Mouse (Mus musculus) layer of hippocampus, postnatal 25 days (tissue): ENCODE data around the gene Clasp1. TPM values are rescaled to one million over a fixed set of nuclear protein-coding genes. Genes with fewer than 3 reads are reported as not detected.

Experiments used
- DNase-seq, 2 experiments: peaks; one replicate each; pipeline ENCODE4 v3.0.0; 2022; ENCODE audit warnings: mixed read lengths in 2 of 2, low spot score in 1 of 2; ENCODE audit errors: extremely low spot score in 1 of 2
- total RNA-seq, 2 experiments: library from RNA; stranded (reverse); gene quantifications; 2 replicates each; pipeline ENCODE4 v1.2.3; 2021

Gene Clasp1
- total RNA-seq, 2 experiments from 2014 or later = 88.7 to 103 TPM

- DNase-seq = no peak
Measured at GRCm38 (mm10) chr1:118485572-118485971, 96.7 kb downstream of the Clasp1 start.

DNA sequence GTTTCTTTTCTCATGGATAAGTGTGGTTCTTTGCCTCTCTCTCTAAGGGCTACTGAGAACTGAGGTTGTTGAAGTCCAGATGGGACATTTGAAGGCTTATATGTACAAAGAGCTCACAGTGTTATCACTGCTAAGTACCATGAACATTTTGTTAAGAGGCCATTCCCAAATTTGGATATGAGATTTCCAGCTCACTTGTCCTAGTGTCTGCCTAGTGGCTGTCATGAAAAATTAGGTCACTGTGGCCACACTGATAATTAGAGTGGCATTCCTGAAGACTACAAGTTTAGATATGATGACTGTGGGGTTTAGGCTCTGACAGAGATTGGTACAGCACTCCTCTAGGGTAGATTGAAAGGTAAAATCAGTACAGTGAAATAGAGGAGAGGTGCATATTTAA lies 97.2 kb downstream of the Clasp1 start:
- DNase-seq = no peak

DNA sequence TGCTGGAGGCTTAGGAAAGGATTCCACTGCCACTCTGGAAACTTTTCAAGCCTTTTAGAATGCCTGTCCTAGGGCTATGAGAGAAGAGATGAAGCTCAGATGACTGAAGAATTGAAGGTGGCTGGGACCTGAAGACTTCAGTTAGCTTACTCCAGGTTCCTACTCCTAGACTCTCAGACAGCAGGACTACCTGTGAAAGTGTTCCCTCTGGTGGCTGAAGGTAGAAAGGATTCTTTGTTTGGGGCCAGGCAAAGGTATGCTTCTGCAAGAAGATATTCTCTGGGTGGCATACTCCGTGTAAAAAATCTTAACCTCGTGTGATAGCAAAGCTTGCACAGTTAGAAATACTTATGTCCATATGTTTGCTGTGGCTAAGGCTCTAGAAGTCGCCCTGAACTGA lies 104.0 kb downstream of the Clasp1 start:
- no peak for DNase-seq

DNA sequence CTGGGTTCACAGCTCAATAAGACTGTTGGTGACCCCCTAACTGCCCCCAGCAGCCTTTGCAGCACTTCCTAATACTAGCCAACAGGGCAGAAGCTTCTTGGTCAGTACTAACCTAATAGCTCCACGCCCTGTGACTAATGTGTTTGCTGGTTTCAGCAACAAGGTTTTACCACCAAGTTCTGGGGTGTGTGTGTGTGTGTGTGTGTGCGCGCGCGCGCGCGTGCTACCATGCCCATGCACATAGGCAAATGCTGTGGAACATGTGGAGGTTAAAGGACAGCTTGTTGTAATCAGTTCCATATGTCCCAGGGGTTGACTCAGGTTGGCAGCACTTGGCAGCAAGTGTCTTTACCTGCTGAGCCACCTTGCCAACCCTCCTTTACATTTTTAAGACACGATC lies 105.7 kb downstream of the Clasp1 start:
- no peak for DNase-seq

DNA sequence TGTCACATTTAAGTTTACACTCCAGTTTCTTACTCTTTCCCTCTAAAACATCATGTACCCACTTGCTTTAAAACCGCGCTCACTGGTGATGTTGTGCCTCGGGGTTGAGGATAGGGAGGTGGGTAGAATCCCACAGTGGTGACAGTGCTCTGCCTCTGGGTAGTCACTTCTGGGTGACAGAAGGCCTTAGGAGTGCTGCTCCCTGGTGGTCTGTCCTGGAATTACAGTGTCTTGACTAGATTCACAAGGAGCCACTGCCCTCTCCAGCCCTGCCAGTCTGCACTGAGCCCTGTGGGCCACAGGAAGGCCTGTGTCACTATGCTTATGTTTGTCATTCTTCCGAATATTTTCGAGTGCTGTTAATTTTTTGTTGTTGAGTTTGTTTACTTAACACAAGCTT lies 109.5 kb downstream of the Clasp1 start:
- peak; percentile 67 to 90 for DNase-seq

- no peak for DNase-seq
Measured at GRCm38 (mm10) chr1:118500606-118501005, 111.7 kb downstream of the Clasp1 start.

- no peak for DNase-seq
Measured at GRCm38 (mm10) chr1:118501691-118502090, 112.8 kb downstream of the Clasp1 start.

GRCm38 (mm10) chr1:118505746-118506145 lies 116.9 kb downstream of the Clasp1 start:
- no peak for DNase-seq

- no peak for DNase-seq
Measured at GRCm38 (mm10) chr1:118510996-118511395, 122.1 kb downstream of the Clasp1 start.

- no peak for DNase-seq
Measured at GRCm38 (mm10) chr1:118511738-118512530, 123.1 kb downstream of the Clasp1 start.

DNA sequence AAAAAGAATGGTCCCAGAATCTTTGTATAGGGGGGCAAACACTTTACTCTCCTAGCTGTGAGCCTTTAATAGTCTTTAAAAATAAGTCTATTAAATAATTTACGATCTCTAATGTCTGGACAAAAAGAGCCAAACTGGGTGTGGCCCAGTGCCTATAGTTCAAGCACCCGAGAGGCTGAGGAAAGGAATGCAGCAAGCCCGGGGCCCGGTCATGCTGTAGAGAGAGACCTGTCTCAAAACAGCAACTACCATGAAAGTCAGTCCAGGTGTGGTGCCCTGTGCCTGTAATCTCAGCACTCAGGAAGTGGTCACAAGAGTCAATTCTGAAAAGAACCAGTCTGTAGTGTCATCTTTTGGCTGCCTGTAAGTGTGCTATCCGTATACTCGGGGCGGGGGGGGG lies 127.4 kb downstream of the Clasp1 start:
- DNase-seq = no peak

- no peak for DNase-seq
Measured at GRCm38 (mm10) chr1:118523161-118523560, 134.3 kb downstream of the Clasp1 start.

GRCm38 (mm10) chr1:118525336-118525735 lies 136.5 kb downstream of the Clasp1 start:
- DNase-seq = no peak

GRCm38 (mm10) chr1:118529213-118529612 lies 140.4 kb downstream of the Clasp1 start:
- no peak for DNase-seq

DNA sequence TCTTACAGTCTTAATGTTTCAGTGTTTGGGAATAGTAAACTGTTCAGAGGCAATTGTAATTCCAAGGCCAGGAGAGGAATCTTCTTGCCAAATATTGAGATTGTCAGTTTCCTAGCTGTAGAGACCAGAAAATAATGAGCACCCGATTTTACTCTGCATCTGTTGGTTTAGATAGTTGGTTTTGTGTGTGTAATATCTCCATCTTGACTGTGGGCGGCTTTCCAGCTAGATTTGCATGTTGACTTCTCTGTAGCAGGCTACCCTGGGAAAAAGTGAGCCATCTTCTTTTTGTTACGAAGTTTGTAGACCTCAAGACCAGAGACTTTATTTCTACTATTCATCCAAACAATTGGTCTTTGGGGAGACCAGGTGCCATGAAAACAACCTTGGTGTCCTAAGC lies 142.4 kb downstream of the Clasp1 start:
- peak in 1 of 2 experiments; percentile 49 for DNase-seq

DNA sequence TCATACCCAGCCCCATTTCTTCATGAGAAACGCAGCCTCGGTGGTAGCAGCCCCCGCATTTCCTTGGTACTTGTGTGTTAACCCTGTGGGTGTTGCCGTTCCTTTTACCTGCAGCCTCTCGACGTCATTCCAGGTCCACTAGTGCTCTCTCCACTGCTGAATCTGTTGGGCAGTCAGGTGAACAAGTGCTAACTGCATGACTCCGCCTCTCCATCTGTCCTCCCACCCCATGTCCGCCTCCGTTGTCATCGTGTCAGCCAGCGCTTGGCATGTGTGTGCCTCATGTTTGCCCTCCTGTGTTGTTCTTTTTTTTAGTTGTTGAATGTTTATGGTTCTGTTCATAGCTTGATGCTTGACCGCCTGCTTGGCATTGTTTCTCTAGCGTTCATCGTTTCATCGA lies 147.2 kb downstream of the Clasp1 start:
- DNase-seq = no peak

GRCm38 (mm10) chr1:118539046-118539445 lies 150.2 kb downstream of the Clasp1 start:
- no peak for DNase-seq

DNA sequence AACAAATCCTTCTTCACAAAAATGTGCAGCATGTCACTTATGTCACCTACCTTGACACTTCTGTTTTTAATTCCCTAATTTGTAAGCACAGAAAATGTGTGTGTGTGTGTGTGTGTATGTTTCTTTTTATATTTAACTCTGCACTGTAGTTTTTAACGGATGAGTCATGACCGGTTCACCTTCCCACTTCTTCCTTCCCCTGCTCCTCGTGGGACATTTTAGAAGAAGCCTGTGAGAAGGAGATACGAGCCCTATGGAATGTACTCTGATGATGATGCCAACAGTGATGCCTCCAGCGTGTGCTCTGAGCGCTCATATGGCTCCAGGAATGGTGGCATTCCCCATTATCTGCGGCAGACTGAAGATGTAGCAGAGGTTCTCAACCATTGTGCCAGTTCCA lies 154.0 kb downstream of the Clasp1 start:
- DNase-seq = no peak

- DNase-seq = no peak
Measured at GRCm38 (mm10) chr1:118548769-118549168, 159.9 kb downstream of the Clasp1 start.

DNA sequence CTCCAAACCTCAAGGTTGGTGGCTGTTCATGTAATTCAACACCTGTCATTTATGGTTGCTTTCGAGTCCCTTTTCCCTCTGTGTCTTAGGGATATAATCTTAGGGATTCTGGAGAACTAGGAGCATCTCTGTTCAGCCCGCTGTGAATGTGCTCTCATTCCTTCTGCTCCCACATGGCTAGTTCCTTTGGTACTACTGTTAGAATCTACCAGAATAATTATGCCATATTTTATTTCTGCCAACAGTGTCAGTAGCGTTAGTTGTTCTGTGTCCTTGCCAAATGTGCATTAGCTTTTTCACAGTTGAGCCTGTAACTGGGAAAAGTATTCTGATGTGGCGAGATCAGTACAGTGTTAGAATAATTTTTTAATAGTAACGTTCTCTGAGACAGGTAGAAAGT lies 162.3 kb downstream of the Clasp1 start:
- no peak for DNase-seq

DNA sequence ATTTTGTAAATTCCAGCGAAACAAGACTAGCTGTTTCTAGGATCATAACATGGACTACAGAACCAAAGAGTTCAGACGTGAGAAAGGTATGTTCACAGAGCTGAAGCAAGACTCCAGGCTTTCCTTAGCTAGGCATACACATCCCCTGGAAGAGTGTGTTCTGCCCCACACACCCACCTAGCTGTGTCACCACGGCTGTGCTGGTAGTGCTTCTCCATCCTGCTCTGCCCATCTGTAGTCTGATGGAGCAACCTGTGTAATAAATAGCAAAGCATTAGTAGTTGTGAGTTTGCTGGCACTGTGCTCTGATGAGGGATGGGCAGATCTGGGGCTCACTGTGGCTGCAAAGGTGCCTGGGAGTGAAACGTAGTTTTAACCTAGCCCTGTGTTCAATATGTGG lies 163.2 kb downstream of the Clasp1 start:
- DNase-seq = no peak

DNA sequence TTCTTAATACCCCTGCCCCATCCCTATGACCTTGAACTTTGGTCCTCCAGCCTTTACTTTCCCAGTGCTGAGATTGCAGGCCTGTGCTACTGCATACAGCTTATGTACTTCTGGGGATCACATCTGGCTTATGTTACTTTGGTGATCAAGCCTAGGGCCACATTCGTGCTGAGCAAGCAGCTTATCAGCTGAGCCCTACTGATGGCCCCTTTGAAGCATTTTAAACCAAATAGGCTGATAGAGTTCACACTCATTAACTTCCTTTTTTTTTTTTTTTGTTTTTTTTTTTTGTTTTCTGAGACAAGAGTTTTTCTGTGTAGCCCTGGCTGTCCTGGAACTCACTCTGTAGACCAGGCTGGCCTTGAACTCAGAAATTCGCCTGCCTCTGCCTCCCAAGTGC lies 164.2 kb downstream of the Clasp1 start:
- DNase-seq = no peak

GRCm38 (mm10) chr1:118553451-118553850 lies 164.6 kb downstream of the Clasp1 start:
- no peak for DNase-seq
